Mouse (Mus musculus) CH12.LX (cell line): ENCODE data around the gene Hsd3b4. TPM values are rescaled to one million over a fixed set of nuclear protein-coding genes. Genes with fewer than 3 reads are reported as not detected.
"Not testable (repeated sequence)": the region's sequence is repeated elsewhere in the genome, so short reads cannot be mapped to it uniquely, and the experiment has no call there.

Experiments
- DNase-seq: peaks from one replicate; pipeline ENCODE4 v3.0.0-alpha.2; 2013; ENCODE audit errors: extremely low read depth
- H3K27ac ChIP-seq: 2 replicates; pipeline ENCODE4 v1.5.1; 2012; ENCODE audit warnings: low read depth, mild to moderate bottlenecking, control low read depth, moderate library complexity; ENCODE audit not compliant: insufficient read depth
- H3K27me3 ChIP-seq: replicated peaks from 2 replicates; pipeline ENCODE3; 2012; ENCODE audit warnings: inconsistent platforms
- H3K36me3 ChIP-seq, 2 experiments: replicated peaks in 1 of 2; 2 replicates each; pipeline versions ENCODE3 to v1.6.1; 2012; ENCODE audit warnings: inconsistent platforms in 1 of 2, low read length in 1 of 2, mild to moderate bottlenecking in 1 of 2, mixed read lengths in 1 of 2, moderate library complexity in 1 of 2; ENCODE audit not compliant: control insufficient read depth in 1 of 2, insufficient read depth in 1 of 2
- H3K4me1 ChIP-seq, 2 experiments: 2 replicates each; pipeline ENCODE4 v1.6.1; 2012; ENCODE audit warnings: inconsistent platforms in 1 of 2, moderate library complexity in 1 of 2; ENCODE audit not compliant: insufficient read depth in 2 of 2, control insufficient read depth in 1 of 2
- H3K4me2 ChIP-seq: 2 replicates; pipeline ENCODE4 v1.6.1; 2012; ENCODE audit warnings: low read depth, mild to moderate bottlenecking, control low read depth; ENCODE audit not compliant: poor library complexity, insufficient read depth, severe bottlenecking
- H3K4me3 ChIP-seq, 3 experiments: fragments of 150-350 bp in 1 of 3; sonication (generic) in 1 of 3; replicated peaks in 1 of 3; 2 replicates each; pipeline versions ENCODE3 to v1.5.1; 2011 to 2012; ENCODE audit warnings: low read depth in 2 of 3, low read length in 2 of 3, mild to moderate bottlenecking in 2 of 3, moderate library complexity in 2 of 3, control low read depth in 1 of 3, improper control_type of control experiment in 1 of 3, inconsistent platforms in 1 of 3, mixed read lengths in 1 of 3; ENCODE audit not compliant: poor library complexity in 1 of 3
- H3K79me2 ChIP-seq: replicated peaks from 2 replicates; pipeline ENCODE4 v1.6.1; 2012; ENCODE audit warnings: mild to moderate bottlenecking, moderate library complexity; ENCODE audit not compliant: control insufficient read depth, poor library complexity, insufficient read depth, severe bottlenecking; ENCODE audit errors: extremely low read depth
- H3K9ac ChIP-seq: 2 replicates; pipeline ENCODE4 v1.6.1; 2012; ENCODE audit warnings: low read depth, mild to moderate bottlenecking, control low read depth, moderate library complexity; ENCODE audit not compliant: insufficient read depth
- H3K9me3 ChIP-seq: replicated peaks from 2 replicates; pipeline ENCODE3; 2012; ENCODE audit warnings: low read length, inconsistent platforms, mixed read lengths
- dilution Hi-C: fragments of 300-500 bp; cut with MboI; formaldehyde crosslinking; loops from 2 replicates; pipeline ENCODE4 v1.14.3; 2020; ENCODE audit warnings: low sequenced_read_pairs; ENCODE audit not compliant: extremely low pct_unique_long_range_greater_than_20kb, extremely low pct_ligation_motif_present
- in situ Hi-C: fragments of 300-500 bp; cut with MboI; formaldehyde crosslinking; loops from 3 replicates; pipeline ENCODE4 v1.14.3; 2019; ENCODE audit warnings: low sequenced_read_pairs, low pct_ligation_motif_present, low pct_unique_long_range_greater_than_20kb, mixed read lengths
- polyA plus RNA-seq: library from polyadenylated mRNA; unstranded; fragments of >175 nt; gene quantifications from 2 replicates; pipeline ENCODE4 v1.2.1, GENCODE M21; 2012; ENCODE audit warnings: low read depth; ENCODE audit not compliant: insufficient read length
- total RNA-seq, 2 experiments: library from RNA; depleted of rRNA; stranded (reverse); fragments of 300-350 nt in 1 of 2; fragments of >200 nt in 1 of 2; gene quantifications; 2 replicates each; pipeline ENCODE4 v1.2.3; 2012 to 2014

Gene Hsd3b4
- total and polyA plus RNA-seq, 3 experiments = not detected

GRCm38 (mm10) chr3:98524552-98524951 is 14.2 kb upstream of the Hsd3b4 start:
- H3K36me3 ChIP-seq, H3K9ac ChIP-seq, in situ Hi-C loops, DNase-seq, H3K27ac ChIP-seq, dilution Hi-C loops, H3K79me2 ChIP-seq, H3K9me3 ChIP-seq, H3K4me2 ChIP-seq, H3K4me3 ChIP-seq, H3K4me1 ChIP-seq, H3K27me3 ChIP-seq: not testable (repeated sequence)

DNA sequence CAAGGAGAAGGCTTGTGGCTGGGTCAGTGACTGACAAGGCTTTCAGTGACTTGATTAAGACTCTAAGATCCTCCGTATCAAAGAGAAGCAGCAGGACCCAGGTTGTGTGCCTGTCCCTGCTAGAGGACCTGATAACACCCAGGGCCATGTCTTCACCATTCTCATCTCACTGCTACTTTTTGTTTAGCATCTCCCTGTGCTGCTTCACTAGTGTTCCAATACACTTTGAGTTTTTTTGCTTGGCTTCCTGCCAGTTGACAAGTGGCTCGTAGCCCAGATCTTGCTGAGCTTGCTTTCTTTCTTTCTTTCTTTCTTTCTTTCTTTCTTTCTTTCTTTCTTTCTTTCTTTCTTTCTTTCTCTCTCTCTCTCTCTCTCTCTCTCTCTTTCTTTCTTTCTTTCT is 12.5 kb upstream of the Hsd3b4 start:
- H3K27ac ChIP-seq, H3K27me3 ChIP-seq, in situ Hi-C loops, H3K4me2 ChIP-seq, H3K9me3 ChIP-seq, dilution Hi-C loops, H3K79me2 ChIP-seq, H3K36me3 ChIP-seq, H3K9ac ChIP-seq, DNase-seq, H3K4me3 ChIP-seq, H3K4me1 ChIP-seq: not testable (repeated sequence)

DNA sequence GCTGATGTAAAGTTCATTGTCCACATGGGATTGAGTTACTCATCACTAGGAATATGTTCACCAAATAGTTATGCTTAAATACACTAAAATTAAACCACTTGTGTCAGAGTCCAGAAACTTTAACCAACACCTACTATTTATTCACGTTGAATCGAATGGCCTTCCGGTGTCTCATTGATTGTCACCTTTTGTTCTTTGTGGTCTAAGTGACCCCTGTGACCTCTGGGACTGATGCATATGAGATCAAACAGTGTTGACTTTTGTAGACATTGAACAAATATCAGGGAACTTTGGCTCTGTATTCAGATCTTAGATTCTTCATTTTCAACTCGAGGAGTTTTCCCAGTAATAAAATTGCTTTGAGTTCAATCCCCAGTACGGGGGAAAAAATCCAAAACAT is 3.1 kb downstream of the Hsd3b4 start:
- in situ Hi-C loops, H3K27ac ChIP-seq, H3K27me3 ChIP-seq, H3K4me2 ChIP-seq, H3K79me2 ChIP-seq, H3K36me3 ChIP-seq, H3K9ac ChIP-seq, H3K4me1 ChIP-seq, DNase-seq, H3K9me3 ChIP-seq, dilution Hi-C loops, H3K4me3 ChIP-seq: not testable (repeated sequence)

DNA sequence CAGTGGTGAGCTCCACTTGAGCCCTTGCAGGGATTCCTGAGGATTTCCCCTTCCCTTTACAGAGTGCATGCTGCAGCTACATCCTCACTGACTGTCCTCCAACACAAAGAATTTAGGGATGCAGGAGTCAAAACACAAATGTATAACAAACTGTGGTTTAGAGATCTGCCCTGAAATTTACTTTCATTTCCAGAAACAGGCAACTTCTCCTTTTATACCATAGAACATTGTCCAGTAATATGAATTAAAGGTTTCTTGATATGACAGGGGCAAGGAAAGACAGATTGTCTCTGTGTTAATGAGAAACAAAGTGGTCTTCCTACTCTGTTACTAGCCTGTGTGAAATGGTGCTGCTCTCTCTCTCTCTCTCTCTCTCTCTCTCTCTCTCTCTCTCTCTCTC is 12.9 kb downstream of the Hsd3b4 start:
- H3K4me3 ChIP-seq, H3K79me2 ChIP-seq, dilution Hi-C loops, DNase-seq, H3K4me2 ChIP-seq, H3K27ac ChIP-seq, H3K27me3 ChIP-seq, H3K4me1 ChIP-seq, H3K9me3 ChIP-seq, in situ Hi-C loops, H3K9ac ChIP-seq, H3K36me3 ChIP-seq: not testable (repeated sequence)

GRCm38 (mm10) chr3:98496762-98497161 is 13.6 kb downstream of the Hsd3b4 start:
- H3K27ac ChIP-seq, H3K27me3 ChIP-seq, H3K4me2 ChIP-seq, DNase-seq, in situ Hi-C loops, H3K4me1 ChIP-seq, H3K9ac ChIP-seq, H3K4me3 ChIP-seq, dilution Hi-C loops, H3K36me3 ChIP-seq, H3K9me3 ChIP-seq, H3K79me2 ChIP-seq: not testable (repeated sequence)

- DNase-seq, dilution Hi-C loops, H3K27ac ChIP-seq, H3K4me2 ChIP-seq, H3K79me2 ChIP-seq, in situ Hi-C loops, H3K36me3 ChIP-seq, H3K4me3 ChIP-seq, H3K4me1 ChIP-seq, H3K9me3 ChIP-seq, H3K9ac ChIP-seq, H3K27me3 ChIP-seq: not testable (repeated sequence)
Measured at GRCm38 (mm10) chr3:98495055-98495454, 15.3 kb downstream of the Hsd3b4 start.
